Mouse (Mus musculus): ENCODE results near the gene Parva.

DNA sequence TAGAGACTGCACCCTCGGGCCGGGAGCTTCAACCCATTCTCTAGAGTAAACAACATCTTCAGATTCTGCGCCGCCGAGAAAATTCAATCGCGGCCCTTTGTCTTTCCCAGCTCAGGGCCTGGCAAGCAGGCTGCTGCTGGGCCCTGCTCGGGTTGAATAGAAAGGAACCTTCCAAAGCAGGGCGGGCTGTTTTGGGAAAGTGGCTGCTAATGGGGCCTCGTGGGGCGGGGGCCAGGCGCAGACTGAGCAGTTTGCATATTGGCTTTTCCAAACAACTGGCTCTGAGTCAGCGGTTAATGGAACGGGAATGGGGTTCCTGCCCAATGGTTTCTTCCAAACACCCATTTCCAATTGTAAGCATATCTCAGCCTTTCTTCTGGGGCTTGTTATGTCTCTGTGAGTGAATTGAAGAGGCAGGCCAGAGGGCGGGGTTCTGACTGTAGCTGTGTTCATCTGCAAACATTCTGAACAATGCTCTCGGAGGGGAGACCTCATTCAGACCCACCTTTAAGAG, 108.2 kb downstream of the Parva start:
- TF ChIP-seq CTCF (IDR thresholded peaks at IDR 0.05; ENCODE audit: insufficient read depth, low read length) (no peak), POLR2A (IDR thresholded peaks at IDR 0.05; ENCODE audit: borderline replicate concordance, extremely low read depth, low read depth, low read length) (no peak)

All from lung, adult 2 months (tissue).